Mouse (Mus musculus): ENCODE data around the gene Pm20d1.

Pm20d1 gene

GRCm38 (mm10) chr1:131828297-131829126, 31.3 kb downstream of the Pm20d1 start:
- no peak for DNase-seq (ENCODE audit: low read depth in 2 of 2, low spot score in 2 of 2)

- DNase-seq (ENCODE audit: low read depth in 2 of 2, low spot score in 2 of 2), result no peak
Observed at GRCm38 (mm10) chr1:131829279-131829678, 32.1 kb downstream of the Pm20d1 start.

GRCm38 (mm10) chr1:131830561-131830960, 33.4 kb downstream of the Pm20d1 start:
- no peak for DNase-seq (ENCODE audit: low read depth in 2 of 2, low spot score in 2 of 2)

- no peak for DNase-seq (ENCODE audit: low read depth in 2 of 2, low spot score in 2 of 2)
Observed at GRCm38 (mm10) chr1:131830971-131831641, 33.9 kb downstream of the Pm20d1 start.

- no peak for DNase-seq (ENCODE audit: low read depth in 2 of 2, low spot score in 2 of 2)
Observed at GRCm38 (mm10) chr1:131837035-131837434, 39.9 kb downstream of the Pm20d1 start.

GRCm38 (mm10) chr1:131838542-131838941, 41.4 kb downstream of the Pm20d1 start:
- DNase-seq (ENCODE audit: low read depth in 2 of 2, low spot score in 2 of 2), result no peak

- no peak for DNase-seq (ENCODE audit: low read depth in 2 of 2, low spot score in 2 of 2)
Observed at GRCm38 (mm10) chr1:131839279-131839678, 42.1 kb downstream of the Pm20d1 start.

- DNase-seq (ENCODE audit: low read depth in 2 of 2, low spot score in 2 of 2), result no peak
Observed at GRCm38 (mm10) chr1:131842221-131842620, 45.0 kb downstream of the Pm20d1 start.

- DNase-seq (ENCODE audit: low read depth in 2 of 2, low spot score in 2 of 2), result no peak
Observed at GRCm38 (mm10) chr1:131843758-131844157, 46.6 kb downstream of the Pm20d1 start.

- DNase-seq (ENCODE audit: low read depth in 2 of 2, low spot score in 2 of 2), result no peak
Observed at GRCm38 (mm10) chr1:131844883-131845282, 47.7 kb downstream of the Pm20d1 start.

GRCm38 (mm10) chr1:131846255-131846654, 49.1 kb downstream of the Pm20d1 start:
- DNase-seq (ENCODE audit: low read depth in 2 of 2, low spot score in 2 of 2), result peak; percentile 8 to 31

GRCm38 (mm10) chr1:131861811-131862210, 64.6 kb downstream of the Pm20d1 start:
- DNase-seq (ENCODE audit: low read depth in 2 of 2, low spot score in 2 of 2), result no peak

- no peak for DNase-seq (ENCODE audit: low read depth in 2 of 2, low spot score in 2 of 2)
Observed at GRCm38 (mm10) chr1:131865596-131865995, 68.4 kb downstream of the Pm20d1 start.

- DNase-seq (ENCODE audit: low read depth in 2 of 2, low spot score in 2 of 2), result no peak
Observed at GRCm38 (mm10) chr1:131866304-131866999, 69.3 kb downstream of the Pm20d1 start.

GRCm38 (mm10) chr1:131867093-131867945, 70.1 kb downstream of the Pm20d1 start, which contains the start of gene Rab29:
Gene Rab29, plus strand, starts transcription at chr1:131867224.
- DNase-seq (ENCODE audit: low read depth in 2 of 2, low spot score in 2 of 2), result peak; percentile 85 to 93

- peak in 1 of 2 experiments; percentile 9 for DNase-seq (ENCODE audit: low read depth in 2 of 2, low spot score in 2 of 2)
Observed at GRCm38 (mm10) chr1:131867946-131868290, 70.7 kb downstream of the Pm20d1 start.

- DNase-seq (ENCODE audit: low read depth in 2 of 2, low spot score in 2 of 2), result no peak
Observed at GRCm38 (mm10) chr1:131869561-131869960, 72.4 kb downstream of the Pm20d1 start.

Data from CD8-positive naive resting alpha-beta T cell, adult 2 months (primary cell).